Mouse (Mus musculus) heart, adult 11 months (tissue): ENCODE measurements around the gene Psmd4.
"Not testable (repeated sequence)": the region's sequence is repeated elsewhere in the genome, so short reads cannot be mapped to it uniquely, and the experiment has no call there.

ENCODE experiments used
- DNase-seq: peaks from one replicate; pipeline ENCODE4 v3.0.0; 2022

The Psmd4 gene

DNA sequence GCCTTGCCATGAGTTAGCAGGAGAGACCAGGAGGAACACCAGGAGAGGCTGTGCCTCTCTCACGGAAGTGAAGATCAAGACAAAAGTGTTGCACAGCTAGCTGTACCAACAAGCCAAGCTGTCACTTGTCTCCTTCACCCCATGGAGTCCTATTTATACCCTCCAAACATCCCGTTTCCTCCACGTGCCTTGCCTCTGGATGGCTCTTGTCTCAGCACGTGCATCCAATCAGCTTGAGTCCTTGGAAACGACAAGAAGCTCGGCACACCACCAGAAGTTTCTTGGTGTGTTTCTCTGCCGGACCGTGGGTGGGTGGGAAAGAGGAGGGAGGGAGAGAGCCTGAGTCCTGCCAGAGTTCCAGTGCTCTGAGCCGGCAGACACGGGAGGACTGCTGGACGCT, 17.9 kb downstream of the Psmd4 start:
- DNase-seq: peak; percentile 97

DNA sequence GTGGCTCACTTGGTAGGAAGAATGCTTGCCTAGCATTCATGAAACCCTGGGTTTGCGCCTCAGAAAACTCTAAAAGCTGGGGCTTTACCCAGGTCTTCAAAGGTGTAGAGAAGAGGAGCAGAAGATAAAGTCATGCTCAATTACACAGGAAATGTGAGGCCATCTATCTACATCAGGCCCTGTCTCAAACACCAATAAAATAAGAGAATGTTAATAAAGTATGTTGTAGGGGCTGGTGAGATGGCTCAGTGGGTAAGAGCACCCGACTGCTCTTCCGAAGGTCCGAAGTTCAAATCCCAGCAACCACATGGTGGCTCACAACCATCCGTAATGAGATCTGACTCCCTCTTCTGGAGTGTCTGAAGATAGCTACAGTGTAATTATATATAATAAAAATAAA, 21.5 kb downstream of the Psmd4 start:
- DNase-seq: not testable (repeated sequence)

DNA sequence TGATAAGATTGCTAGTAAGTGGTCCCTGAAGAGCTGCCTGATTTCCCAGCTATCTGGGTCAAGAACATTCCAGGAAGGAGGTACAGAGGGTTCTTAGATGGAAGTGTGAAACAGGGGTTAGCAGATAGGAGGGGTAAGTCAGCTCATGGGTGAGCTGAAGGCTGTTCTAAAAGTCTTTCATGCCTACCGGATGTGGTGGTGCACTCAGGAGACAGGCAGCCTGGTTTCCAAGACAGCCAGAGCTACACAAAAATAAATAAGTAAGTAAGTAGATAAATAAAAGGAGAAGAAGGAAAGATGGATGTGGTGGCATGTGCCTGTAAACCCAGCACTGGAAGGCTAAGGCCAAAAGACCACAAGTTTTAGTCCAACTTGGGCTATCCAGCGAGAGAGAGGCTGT, 23.7 kb downstream of the Psmd4 start:
- DNase-seq: no peak

DNA sequence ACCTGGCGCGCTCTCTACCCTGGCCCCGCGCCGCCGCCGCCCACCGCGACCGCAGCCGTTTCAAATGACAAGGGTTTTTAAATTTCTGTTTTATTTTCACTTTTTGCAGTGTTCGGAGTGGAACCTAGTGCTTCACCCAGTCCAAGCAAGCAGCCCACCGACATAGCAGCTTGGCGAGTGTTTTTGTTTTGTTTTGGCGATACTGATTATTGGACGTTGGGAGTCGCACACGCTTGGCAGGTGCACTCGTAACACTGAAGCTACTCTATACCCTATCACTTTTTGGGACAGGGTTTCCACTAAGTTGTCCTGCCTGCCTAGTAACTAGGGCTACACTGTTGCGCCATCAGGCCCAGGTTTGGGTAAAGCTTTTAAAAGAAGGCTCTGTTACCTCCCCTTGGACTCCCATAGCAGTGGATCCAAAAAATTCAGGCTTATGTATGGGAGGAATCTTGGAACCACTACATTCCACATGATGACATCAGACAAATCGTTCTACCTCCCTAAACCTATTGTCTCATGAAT, 25.8 kb downstream of the Psmd4 start:
- DNase-seq: no peak

DNA sequence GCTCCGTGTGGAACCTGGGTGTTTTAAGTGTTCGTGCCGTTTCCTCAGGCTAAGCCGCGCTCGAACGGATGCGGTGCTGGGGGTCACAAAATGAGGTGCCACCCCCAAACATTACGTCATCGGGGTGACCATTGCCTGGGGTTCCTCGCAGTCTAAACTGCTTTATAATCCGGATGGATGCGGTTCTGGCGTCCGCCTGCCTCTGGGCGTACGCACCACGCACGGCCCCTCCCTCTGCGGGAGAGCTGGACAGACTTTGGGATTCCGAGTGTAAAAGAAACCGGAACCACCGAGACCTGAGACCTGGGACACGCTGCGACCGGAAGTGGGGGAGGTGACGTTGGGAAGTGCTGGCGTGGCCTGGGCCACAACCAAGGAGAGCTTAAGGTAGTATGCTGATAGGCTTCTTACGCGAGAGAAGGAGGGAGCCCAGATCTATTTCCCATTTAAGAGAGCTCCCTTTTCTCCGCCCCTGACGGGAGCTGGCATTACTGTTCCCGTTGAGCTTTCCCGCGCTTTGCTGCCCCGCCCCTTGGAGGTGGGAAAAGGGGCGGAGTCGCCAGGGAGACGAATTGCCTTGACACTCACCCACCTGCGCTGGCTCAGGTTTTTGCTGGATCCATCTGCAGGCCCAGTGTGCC, 26.4 kb downstream of the Psmd4 start:
- DNase-seq: peak; percentile 99

DNA sequence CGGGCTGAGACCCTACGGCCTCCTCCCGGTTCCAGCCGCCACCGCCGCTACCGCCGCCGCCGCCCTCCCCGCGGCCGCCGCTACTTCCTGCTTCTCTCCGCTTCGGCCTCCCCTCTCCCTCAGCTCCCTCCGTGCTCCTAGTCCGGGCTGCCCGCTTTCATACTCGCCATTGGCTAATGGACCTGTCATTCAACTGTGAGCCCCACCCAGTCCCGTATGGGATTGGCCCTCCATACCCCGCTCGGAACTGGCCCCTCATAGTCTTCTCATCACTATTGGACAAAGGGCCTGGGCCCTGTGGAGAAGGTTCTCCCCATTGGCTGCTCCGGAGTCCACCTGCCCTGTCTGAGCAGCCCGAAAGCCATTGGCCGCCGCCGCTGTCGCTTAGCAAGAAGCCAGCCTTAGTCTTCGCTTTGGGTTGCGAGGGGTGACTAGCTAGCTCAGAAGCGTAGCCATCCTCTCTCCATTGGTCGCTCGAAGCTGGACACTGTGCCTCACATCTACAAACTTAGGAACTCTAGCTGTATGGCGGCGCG, 27.0 kb downstream of the Psmd4 start, which contains the start of gene Zfp687:
Gene Zfp687, minus strand, starts transcription at position 112 of the 536 bp plus-strand sequence.
- DNase-seq: peak; percentile 100

DNA sequence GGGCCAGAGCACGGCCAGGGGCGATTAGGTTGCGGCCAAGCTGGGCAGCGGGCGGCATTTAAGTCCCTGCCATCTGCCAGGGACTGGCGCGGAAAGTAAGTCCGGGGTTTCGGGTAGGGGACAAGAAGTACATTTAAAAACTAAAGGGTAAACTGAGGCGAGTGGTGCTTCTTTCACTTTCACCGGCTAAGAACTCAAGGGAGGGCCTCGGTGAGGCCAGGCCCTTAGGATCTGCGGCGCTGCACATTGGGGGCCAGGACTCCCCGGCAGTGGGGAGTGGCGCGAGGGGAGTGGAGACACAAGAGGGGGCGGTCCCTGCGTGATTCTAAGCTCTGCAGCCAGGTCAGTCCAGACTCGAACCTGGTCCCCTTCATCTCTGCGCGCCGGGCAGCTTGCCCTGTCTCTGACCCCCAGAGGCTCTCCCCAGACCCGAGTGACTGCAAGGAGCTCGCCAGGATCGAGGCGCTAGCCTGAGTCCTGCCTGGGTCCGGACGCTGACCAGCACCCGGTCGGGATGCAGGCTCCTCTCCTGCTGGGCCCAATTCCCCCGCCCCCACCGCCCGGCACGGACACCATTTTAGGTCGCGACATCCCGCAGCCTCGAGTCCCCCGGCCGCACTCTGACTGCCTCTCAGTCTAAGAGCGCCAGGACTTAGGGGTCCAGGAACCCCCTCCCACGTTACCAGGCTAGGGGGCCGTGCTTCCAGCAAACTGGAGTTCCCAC, 27.8 kb downstream of the Psmd4 start:
- DNase-seq: peak; percentile 94

DNA sequence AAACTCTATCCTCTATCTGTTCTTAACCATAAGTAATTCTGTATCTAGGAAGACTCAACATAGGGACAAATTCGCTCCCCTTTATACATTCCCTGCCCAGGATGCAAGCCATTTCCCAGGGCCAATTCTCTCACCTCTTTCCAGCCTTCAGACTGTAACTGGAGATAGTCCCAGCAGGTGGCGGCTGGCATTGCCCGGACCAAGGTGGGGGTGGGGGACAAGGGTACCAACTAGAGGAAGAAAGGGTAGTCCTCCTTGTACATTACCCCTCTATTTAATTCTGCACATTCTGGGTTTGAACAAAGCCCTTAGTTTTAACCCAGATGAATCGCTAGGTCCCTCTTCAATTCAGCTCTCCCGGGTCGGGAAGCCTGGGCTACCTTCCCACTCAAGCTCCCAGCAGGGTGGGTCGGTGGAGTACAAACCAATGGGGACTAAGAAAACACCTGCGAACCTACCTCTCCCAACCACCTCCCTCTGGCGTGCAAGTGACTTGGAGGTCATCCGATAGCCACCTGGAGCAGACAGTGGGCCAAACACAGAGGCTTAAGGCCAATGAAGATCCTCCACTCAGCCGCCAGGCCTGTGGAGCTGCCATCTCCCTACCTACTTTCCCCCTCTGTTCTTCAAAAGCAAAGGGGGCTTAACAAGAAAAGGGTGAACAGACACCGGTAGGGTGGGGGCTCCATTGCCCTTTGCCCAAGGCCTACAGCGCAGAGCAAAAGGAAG, 28.6 kb downstream of the Psmd4 start:
- peak; percentile 91 for DNase-seq

DNA sequence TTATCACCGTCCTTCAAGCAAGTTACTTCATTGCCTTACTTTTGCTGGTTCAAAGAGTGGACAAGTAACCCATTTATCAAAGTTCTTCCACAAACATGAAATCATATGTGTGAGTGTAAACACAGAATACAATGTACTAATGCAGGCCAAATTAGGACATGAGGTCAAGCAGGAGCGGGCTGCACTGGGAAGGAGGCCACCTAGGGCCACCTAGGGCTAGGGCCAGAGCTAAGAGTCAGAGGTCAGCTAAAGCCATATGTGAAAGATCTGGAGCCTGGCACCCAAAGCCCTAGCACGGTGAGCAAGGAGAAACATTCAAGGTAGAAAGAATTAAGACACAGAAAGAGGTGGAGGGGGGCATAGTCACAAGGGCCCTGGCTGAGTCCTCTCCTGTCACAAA, 29.4 kb downstream of the Psmd4 start:
- no peak for DNase-seq

DNA sequence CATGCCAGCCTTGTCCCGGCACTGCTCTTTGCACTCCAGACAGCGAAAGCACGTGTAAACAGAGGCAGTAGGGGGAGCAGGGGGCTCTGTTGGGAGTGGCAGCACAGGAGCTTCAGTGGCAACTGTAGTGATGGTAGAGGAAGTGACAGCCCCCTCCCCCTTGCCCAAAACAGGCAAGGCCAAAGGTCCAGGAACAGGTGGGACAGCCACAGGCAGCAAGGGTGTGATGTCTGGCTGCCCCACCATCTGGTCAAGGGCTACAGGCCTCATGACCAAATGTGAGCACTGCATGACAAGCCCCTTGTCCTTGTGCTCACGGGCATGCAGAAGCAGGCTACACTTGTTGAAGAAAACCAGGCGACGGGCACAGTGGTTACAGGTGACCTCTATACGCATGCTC, 32.0 kb downstream of the Psmd4 start:
- no peak for DNase-seq

DNA sequence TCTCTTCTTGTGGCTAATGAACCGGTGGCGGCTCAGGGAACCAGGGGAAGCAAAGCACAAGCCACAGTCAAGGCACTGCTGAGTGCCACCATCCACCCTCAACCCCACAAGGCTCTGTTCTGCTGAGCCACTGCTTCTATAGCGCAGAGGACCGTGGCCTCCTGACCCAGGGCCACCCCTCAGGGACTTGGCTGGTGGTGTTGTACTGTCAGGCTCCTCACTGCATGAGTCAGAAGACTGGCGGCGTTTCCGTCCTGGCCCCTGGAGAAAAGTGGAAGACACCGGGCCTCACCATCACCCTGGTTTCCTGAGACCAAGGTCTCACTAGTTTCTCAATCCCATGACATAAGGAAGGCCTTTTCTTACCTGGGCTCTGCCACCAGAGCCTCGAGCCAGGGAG, 34.7 kb downstream of the Psmd4 start:
- peak; percentile 93 for DNase-seq

DNA sequence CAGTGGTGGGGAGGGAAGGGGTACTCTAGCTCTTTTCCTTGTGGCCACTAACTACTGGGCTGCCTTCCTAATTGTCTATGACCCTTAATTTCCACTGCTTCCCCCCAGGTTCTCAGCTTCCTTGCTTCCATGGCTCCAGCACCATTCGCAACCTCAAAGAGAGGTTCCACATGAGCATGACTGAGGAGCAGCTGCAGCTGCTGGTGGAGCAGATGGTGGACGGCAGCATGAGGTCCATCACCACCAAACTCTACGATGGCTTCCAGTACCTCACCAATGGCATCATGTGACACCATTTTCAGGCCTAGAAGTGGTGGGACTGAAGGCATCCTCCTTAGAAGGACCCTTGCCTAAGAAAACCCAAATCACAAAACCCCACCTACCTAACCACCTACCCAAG, 36.8 kb downstream of the Psmd4 start:
- DNase-seq: no peak

DNA sequence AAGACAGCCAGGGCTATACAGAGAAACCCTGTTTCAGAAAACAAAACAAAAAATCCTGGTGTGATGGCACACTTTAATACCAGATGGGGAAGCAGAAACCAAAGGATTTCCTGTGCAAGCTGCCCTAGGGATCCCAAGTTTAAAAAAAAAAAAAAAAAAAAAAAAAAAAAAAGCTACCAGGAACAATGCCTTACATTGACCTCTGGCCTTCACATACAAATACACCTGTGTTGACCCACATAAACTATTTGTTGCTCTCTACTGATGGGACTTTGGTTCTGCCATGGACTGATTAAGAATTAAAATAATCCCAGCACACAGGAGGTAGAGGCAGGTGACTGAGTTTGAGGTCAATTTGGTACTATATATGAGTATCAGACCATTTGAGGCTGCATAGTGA, 39.1 kb downstream of the Psmd4 start:
- DNase-seq: no peak

DNA sequence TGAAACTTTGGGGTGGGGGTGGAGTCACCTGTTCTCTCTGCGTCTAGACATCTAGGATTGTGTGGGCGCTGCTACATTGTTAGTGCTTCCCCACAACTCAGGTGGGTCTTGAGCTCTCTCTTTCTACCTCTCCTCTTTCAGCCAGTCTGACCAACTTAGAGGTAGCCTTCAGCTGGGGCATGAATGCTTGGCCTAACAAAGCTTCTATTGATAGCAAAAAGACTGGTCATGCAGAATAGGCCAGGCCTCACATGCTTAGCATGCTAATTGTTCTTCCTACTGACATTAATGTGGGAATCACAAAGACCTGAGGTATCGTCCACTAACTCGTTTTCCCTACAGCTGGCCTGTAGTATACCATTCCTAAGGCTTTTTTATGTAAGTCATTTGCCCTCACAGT, 39.8 kb downstream of the Psmd4 start:
- DNase-seq: no peak

DNA sequence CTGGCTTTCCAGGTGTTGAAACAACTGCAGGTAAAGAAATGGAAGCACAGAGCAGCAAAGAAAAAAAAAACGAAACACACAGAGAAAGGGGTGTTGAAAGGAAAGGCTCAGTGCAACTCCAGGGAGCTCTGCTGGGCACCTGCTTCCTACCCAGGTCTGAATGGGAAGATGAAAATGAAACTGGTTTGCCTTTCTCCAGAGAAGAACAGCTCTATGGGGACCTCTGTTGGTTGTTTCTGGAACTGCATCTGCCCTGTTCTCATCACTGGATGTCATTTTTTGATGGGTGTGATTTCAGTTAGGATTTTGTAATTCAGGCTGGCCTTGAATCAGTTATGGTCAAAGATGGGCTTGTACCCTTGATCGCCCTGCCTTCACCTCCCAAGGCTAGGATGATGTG, 45.5 kb downstream of the Psmd4 start:
- DNase-seq: peak; percentile 93

DNA sequence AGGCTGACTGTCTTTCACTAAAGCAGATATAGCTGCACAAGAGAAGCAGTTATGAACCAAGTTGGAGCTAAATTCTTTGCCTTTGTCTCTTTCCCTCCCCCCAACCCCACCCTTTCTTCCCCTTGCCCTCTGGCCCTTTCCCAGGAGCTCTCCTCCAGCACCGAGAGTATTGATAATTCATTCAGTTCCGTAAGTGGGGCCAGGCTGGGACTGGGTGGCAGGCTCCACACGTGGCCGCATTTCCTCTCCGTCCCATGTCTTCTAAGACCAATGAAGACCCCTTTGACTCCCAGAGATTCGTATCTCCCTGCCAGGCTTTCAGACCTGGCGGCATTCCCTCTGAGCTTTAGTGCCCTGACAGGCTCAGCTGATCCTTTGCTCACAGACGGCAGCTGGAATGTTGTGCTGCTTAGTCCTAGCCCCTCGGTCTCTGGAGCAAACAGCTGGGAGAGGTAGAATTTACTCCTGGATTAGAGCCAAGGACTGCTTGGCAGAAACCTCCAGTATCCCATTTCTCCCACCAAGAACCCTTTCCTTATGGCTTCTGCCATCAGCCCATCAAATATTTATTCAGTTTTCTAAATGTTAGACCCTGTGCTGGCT, 53.2 kb downstream of the Psmd4 start:
- peak; percentile 93 for DNase-seq

DNA sequence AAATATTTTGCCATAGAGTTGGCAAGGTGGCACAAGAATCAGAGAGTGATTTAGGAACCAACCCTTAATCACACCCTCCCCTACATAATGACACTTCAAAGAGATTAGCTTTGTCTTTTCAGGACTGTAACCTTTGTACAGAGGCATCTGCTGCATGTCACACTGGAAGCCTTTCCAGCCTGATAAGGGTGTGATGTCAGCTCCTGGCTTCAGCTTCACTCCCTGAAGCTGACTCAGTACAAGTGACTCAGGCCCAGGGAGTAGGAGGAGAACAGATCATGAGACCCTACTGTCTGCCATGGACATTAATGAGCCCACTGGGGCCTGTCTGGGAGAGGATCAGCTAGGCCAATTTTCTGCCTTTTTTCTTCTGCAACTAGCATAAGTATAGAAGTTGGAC, 54.8 kb downstream of the Psmd4 start:
- DNase-seq: peak; percentile 99

DNA sequence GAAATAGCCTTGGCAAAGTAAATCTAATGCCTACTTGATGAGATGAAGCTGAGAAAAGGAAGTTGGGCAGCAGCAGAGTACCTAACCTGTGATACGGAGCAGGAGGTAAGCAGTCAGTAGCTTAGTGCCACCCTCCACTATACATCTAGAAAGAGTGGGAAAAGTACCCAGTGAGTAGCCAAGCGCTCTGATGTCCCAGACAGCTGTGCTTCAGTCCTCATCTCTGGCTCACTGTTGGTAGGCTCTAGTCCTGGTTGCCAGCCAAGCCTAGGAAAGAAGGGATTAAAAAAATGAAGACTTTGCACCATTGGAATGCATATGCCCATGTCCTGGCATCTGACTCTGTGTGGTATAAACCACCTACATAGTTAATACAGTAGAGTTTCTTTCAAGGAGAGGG, 56.9 kb downstream of the Psmd4 start:
- DNase-seq: no peak

DNA sequence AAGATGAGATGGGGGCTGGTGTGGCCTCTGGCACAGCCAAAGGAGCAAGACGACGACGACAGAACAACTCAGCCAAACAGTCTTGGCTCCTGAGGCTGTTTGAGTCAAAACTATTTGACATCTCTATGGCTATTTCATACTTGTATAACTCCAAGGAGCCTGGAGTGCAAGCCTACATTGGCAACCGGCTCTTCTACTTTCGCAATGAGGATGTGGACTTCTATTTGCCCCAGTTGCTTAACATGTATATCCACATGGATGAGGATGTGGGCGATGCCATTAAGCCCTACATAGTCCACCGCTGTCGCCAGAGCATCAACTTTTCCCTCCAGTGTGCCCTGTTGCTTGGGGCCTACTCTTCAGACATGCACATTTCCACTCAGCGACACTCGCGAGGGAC, 58.1 kb downstream of the Psmd4 start:
- no peak for DNase-seq
